Mouse (Mus musculus): Measurements from ENCODE around the gene Tmem44. TPM values are rescaled to one million over a fixed set of nuclear protein-coding genes. Genes with fewer than 3 reads are reported as not detected.

The Tmem44 gene
- total and polyA plus RNA-seq, 2 experiments: 1.3 to 2.0 TPM

DNA sequence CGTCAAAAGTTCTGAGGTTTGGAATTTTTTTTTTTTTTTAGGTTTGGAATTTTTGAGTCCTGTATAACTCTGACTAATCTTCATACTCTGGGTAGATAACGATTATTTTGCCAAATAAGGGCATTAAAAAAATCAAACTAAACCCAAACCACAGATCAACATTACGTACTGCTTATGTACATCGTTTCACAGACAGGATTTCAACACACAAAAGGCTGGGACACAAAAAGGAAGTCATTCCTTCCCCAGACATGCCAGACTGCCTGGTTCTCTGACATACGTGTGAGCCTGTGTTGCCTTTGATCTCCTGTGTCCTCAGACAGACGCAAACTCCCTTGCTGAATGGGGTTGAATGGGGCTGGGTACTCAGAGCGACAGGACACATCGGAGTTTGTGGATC, 22.3 kb downstream of the Tmem44 start:
- TF ChIP-seq CTCF (IDR thresholded peaks at IDR 0.05; ENCODE audit: low read depth, low read length) (no peak), POLR2A (IDR thresholded peaks at IDR 0.05; ENCODE audit: extremely low read depth, insufficient read depth, low read length) (no peak)
- H3K27ac ChIP-seq (replicated peaks; ENCODE audit: insufficient read depth, low read depth, low read length): no peak overlapping the region
- no peak overlapping the region for H3K4me3 ChIP-seq (ENCODE audit: insufficient read depth, low read depth, low read length)
- H3K36me3 ChIP-seq (ENCODE audit: control insufficient read depth, insufficient read depth, low read length): no peaks in the 10 kb centered on the region
- no peak overlapping the region for H3K9ac ChIP-seq (ENCODE audit: low read depth, low read length)
- no peak for DNase-seq (ENCODE audit: extremely low read depth, low read depth, low spot score)
- 84% methylated on average over 8 of the region's 8 CpGs for WGBS
- H3K79me2 ChIP-seq (ENCODE audit: control insufficient read depth, insufficient read depth, low read length): no peaks in the 10 kb centered on the region
- H3K27me3 ChIP-seq (ENCODE audit: control insufficient read depth, insufficient read depth, low read length): no peaks in the 10 kb centered on the region
- H3K4me1 ChIP-seq (ENCODE audit: control insufficient read depth, insufficient read depth, low read length): no peaks in the 10 kb centered on the region

DNA sequence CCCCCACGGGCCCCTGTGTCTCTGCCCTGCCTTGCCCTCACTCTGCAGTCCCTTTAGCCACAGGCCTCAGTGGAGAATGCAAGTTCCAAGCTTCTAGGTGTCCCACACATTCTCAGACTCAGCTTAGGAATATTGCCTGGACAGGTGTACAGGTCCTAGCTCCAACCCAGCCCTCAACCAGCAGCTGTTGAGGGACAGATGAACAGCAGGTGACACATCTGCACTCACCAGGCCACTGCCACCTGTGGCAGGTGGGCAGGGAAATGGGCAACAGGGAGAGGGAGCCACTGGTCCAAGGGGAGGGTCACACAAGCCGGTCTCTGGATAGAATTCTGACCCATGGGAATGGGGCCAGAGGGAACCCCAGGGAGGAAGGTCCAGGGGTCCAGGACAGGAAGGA, 22.8 kb downstream of the Tmem44 start:
- Histone ChIP-seq H3K9ac (ENCODE audit: low read depth, low read length) (no peak overlapping the region), H3K27ac (replicated peaks; ENCODE audit: insufficient read depth, low read depth, low read length) (no peak overlapping the region), H3K4me3 (ENCODE audit: insufficient read depth, low read depth, low read length) (no peak overlapping the region), H3K4me1 (ENCODE audit: control insufficient read depth, insufficient read depth, low read length) (no peaks in the 10 kb centered on the region), H3K36me3 (ENCODE audit: control insufficient read depth, insufficient read depth, low read length) (no peaks in the 10 kb centered on the region), H3K79me2 (ENCODE audit: control insufficient read depth, insufficient read depth, low read length) (no peaks in the 10 kb centered on the region), H3K27me3 (ENCODE audit: control insufficient read depth, insufficient read depth, low read length) (no peaks in the 10 kb centered on the region)
- 80% methylated on average over 2 of the region's 2 CpGs for WGBS
- DNase-seq (ENCODE audit: extremely low read depth, low read depth, low spot score): no peak
- no peak for TF ChIP-seq POLR2A (IDR thresholded peaks at IDR 0.05; ENCODE audit: extremely low read depth, insufficient read depth, low read length)
- TF ChIP-seq CTCF (IDR thresholded peaks at IDR 0.05; ENCODE audit: low read depth, low read length): no peak

DNA sequence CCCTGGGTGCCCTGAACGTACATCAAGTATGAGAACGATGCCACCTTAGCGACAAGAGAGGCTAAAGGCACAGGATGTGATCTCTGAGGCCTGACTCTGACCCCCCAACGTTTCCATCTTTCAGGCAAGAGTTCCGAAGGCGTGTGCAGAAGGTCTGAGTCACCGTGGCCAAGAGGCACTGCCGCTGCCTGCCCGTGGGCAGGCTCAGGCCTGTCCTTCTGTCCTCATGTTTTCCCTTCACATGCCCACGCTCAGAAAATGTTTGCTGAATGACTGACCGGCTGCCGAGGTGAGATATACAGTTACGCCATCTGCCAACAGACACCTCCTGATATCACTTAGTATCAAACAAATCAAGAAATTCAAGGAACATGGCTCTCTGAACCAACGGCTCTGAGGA, 24.9 kb downstream of the Tmem44 start:
- 50% methylated on average over 14 of the region's 14 CpGs for WGBS

GRCm38 (mm10) chr16:30524481-30524880, 26.2 kb downstream of the Tmem44 start:
- Histone ChIP-seq H3K27me3 (ENCODE audit: control insufficient read depth, insufficient read depth, low read length) (no peaks in the 10 kb centered on the region), H3K36me3 (ENCODE audit: control insufficient read depth, insufficient read depth, low read length) (no peaks in the 10 kb centered on the region), H3K4me3 (ENCODE audit: insufficient read depth, low read depth, low read length) (no peak overlapping the region), H3K4me1 (ENCODE audit: control insufficient read depth, insufficient read depth, low read length) (0 out of 2 replicates have a peak, but pooled peaks cover 2% of the 10 kb centered on the region), H3K79me2 (ENCODE audit: control insufficient read depth, insufficient read depth, low read length) (no peaks in the 10 kb centered on the region), H3K27ac (replicated peaks; ENCODE audit: insufficient read depth, low read depth, low read length) (no peak overlapping the region), H3K9ac (ENCODE audit: low read depth, low read length) (no peak overlapping the region)
- 96% methylated on average over 6 of the region's 6 CpGs for WGBS
- DNase-seq (ENCODE audit: extremely low read depth, low read depth, low spot score): no peak
- TF ChIP-seq POLR2A (IDR thresholded peaks at IDR 0.05; ENCODE audit: extremely low read depth, insufficient read depth, low read length) (no peak), CTCF (IDR thresholded peaks at IDR 0.05; ENCODE audit: low read depth, low read length) (no peak)

More for the DNA sequence above, 24.9 kb downstream of the Tmem44 start:
- TF ChIP-seq CTCF (IDR thresholded peaks at IDR 0.05; ENCODE audit: low read depth, low read length) (no peak), POLR2A (IDR thresholded peaks at IDR 0.05; ENCODE audit: extremely low read depth, insufficient read depth, low read length) (no peak)
- DNase-seq (ENCODE audit: extremely low read depth, low read depth, low spot score): no peak
- H3K9ac ChIP-seq (ENCODE audit: low read depth, low read length): no peak overlapping the region
- no peaks in the 10 kb centered on the region for H3K79me2 ChIP-seq (ENCODE audit: control insufficient read depth, insufficient read depth, low read length)
- H3K4me3 ChIP-seq (ENCODE audit: insufficient read depth, low read depth, low read length): no peak overlapping the region
- no peak overlapping the region for H3K27ac ChIP-seq (replicated peaks; ENCODE audit: insufficient read depth, low read depth, low read length)
- H3K36me3 ChIP-seq (ENCODE audit: control insufficient read depth, insufficient read depth, low read length): no peaks in the 10 kb centered on the region
- no peaks in the 10 kb centered on the region for H3K27me3 ChIP-seq (ENCODE audit: control insufficient read depth, insufficient read depth, low read length)
- H3K4me1 ChIP-seq (ENCODE audit: control insufficient read depth, insufficient read depth, low read length): no peaks in the 10 kb centered on the region

- H3K79me2 ChIP-seq (ENCODE audit: control insufficient read depth, insufficient read depth, low read length): no peaks in the 10 kb centered on the region
- DNase-seq (ENCODE audit: extremely low read depth, low read depth, low spot score): no peak
- WGBS: 84% methylated on average over 10 of the region's 10 CpGs
- no peaks in the 10 kb centered on the region for H3K36me3 ChIP-seq (ENCODE audit: control insufficient read depth, insufficient read depth, low read length)
- TF ChIP-seq POLR2A (IDR thresholded peaks at IDR 0.05; ENCODE audit: extremely low read depth, insufficient read depth, low read length) (no peak), CTCF (IDR thresholded peaks at IDR 0.05; ENCODE audit: low read depth, low read length) (no peak)
- H3K4me3 ChIP-seq (ENCODE audit: insufficient read depth, low read depth, low read length): no peak overlapping the region
- H3K9ac ChIP-seq (ENCODE audit: low read depth, low read length): no peak overlapping the region
- no peaks in the 10 kb centered on the region for H3K27me3 ChIP-seq (ENCODE audit: control insufficient read depth, insufficient read depth, low read length)
- no peak overlapping the region for H3K27ac ChIP-seq (replicated peaks; ENCODE audit: insufficient read depth, low read depth, low read length)
- peaks cover 7% of the 10 kb centered on the region for H3K4me1 ChIP-seq (ENCODE audit: control insufficient read depth, insufficient read depth, low read length)
Observed at GRCm38 (mm10) chr16:30522253-30522940, 28.2 kb downstream of the Tmem44 start.

GRCm38 (mm10) chr16:30521147-30521546, 29.5 kb downstream of the Tmem44 start:
- no peaks in the 10 kb centered on the region for H3K27me3 ChIP-seq (ENCODE audit: control insufficient read depth, insufficient read depth, low read length)
- H3K4me1 ChIP-seq (ENCODE audit: control insufficient read depth, insufficient read depth, low read length): peaks cover 7% of the 10 kb centered on the region
- H3K27ac ChIP-seq (replicated peaks; ENCODE audit: insufficient read depth, low read depth, low read length): no peak overlapping the region
- DNase-seq (ENCODE audit: extremely low read depth, low read depth, low spot score): no peak
- WGBS: 70% methylated on average over 3 of the region's 3 CpGs
- no peaks in the 10 kb centered on the region for H3K79me2 ChIP-seq (ENCODE audit: control insufficient read depth, insufficient read depth, low read length)
- H3K9ac ChIP-seq (ENCODE audit: low read depth, low read length): no peak overlapping the region
- TF ChIP-seq CTCF (IDR thresholded peaks at IDR 0.05; ENCODE audit: low read depth, low read length) (peak; percentile 31; the same call in 1 of the 2 replicates), POLR2A (IDR thresholded peaks at IDR 0.05; ENCODE audit: extremely low read depth, insufficient read depth, low read length) (no peak)
- no peak overlapping the region for H3K4me3 ChIP-seq (ENCODE audit: insufficient read depth, low read depth, low read length)
- no peaks in the 10 kb centered on the region for H3K36me3 ChIP-seq (ENCODE audit: control insufficient read depth, insufficient read depth, low read length)

Data from liver, adult 2 months (tissue).